Mouse (Mus musculus): ENCODE results near the gene Cfap74.

DNA sequence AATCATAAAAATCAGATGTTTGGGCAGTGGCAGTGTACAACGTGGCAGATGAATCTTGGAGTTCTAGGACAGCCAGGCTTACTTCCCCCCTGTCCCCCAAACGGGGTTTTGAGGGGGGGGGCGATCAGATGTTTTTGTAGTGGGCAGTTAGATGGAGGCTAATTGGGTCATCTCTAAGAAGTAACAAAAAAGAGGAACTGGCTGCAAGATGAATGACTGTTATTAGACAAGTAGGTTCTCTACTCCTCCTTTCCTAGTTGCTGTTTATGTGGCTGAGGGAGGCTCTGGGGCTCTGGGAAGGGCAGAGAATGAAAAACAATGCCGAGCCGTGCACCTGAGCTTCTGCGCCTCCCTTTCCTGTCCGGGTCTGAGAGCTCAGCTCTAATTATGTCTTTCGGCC lies 96.1 kb downstream of the Cfap74 start:
- TF ChIP-seq CTCF (IDR thresholded peaks at IDR 0.05) (no peak), EP300 (IDR thresholded peaks at IDR 0.05; ENCODE audit: insufficient read depth, low read depth, low read length) (no peak)
